Comparison of ENCODE assay signal across 24 mouse cellular contexts in the genomic region with DNA sequence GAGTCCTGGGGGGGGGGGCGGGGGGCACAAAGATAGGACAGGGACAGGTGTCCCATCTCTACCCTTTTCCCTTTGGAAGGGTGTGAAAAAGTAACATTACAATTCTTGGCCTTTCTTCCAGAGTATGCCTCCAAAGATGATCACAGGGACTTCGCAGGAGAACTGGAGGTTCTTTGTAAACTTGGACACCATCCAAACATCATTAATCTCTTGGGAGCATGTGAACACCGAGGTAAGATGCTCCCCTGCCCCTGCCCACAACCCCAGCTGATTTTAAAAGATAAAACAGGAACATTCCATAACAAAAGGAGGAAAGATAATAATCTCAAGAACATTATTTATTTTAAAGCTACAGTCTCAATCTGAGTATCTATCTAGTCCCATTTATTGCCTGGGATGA.
DNase-seq lines count a peak whose midpoint lies in the region; ATAC-seq and TF ChIP-seq lines count a peak whose summit lies in the region.
"Had no signal": no experiment of that assay in that cellular context is flagged by ENCODE, and none has a peak within 500 bp of the region (broad histone marks: within the 10 kb centered on the region; RNA-seq: fewer than 3 reads in every experiment).

No protein-coding gene starts in this region.

- H3K9me3 ChIP-seq in kidney, embryonic 14.5 days (ENCODE audit: control insufficient read depth, low read length), result no peaks in the 10 kb centered on the region
- H3K9me3 ChIP-seq in MEL (replicated peaks; ENCODE audit: insufficient read depth, low read length), result no peaks in the 10 kb centered on the region
- H3K9me3 ChIP-seq: embryonic facial prominence, embryonic 12.5 days; embryonic facial prominence, embryonic 15.5 days; G1E; hindbrain, embryonic 12.5 days had no signal

- no peak overlapping the region for H3K9ac ChIP-seq in kidney, embryonic 14.5 days (ENCODE audit: low read depth, low read length)
- H3K9ac ChIP-seq in MEL (ENCODE audit: control insufficient read depth, low read depth, low read length, poor library complexity, severe bottlenecking), result no peak overlapping the region
- H3K9ac ChIP-seq: embryonic facial prominence, embryonic 12.5 days; embryonic facial prominence, embryonic 15.5 days; forebrain, postnatal 0 days; hindbrain, embryonic 12.5 days had no signal

- no peaks in the 10 kb centered on the region for H3K4me1 ChIP-seq in kidney, embryonic 14.5 days (ENCODE audit: control insufficient read depth, insufficient read depth, low read length)
- H3K4me1 ChIP-seq in MEL (ENCODE audit: control insufficient read depth in 1 of 2, insufficient read depth in 2 of 2, low read length in 2 of 2), result no peaks in the 10 kb centered on the region
- H3K4me1 ChIP-seq: embryonic facial prominence, embryonic 12.5 days; embryonic facial prominence, embryonic 15.5 days; hindbrain, embryonic 12.5 days had no signal

- peak; percentile 11 for DNase-seq in kidney, adult 11 months
- peak; percentile 39 for DNase-seq in kidney, postnatal 14 days
- no peak for DNase-seq in kidney, postnatal 4 days
- DNase-seq in lung, postnatal 25 days (ENCODE audit: low spot score), result peak; percentile 55
- DNase-seq in lung, adult 18-20 months, result no peak
- no peak for DNase-seq in MEL (ENCODE audit: low read depth, low spot score)
- DNase-seq: adrenal gland, adult 2 months; adrenal gland, postnatal 14 days; cerebellum, adult 11 months; cerebellum, adult 2 months; cerebellum, adult 9-11 months; cerebellum, postnatal 25 days; forebrain, postnatal 0 days; gastrocnemius, adult 2 months; gastrocnemius, postnatal 14 days; heart, adult 11 months had no signal

- TF ChIP-seq CTCF in MEL (IDR thresholded peaks at IDR 0.05 in 2 of 3, conservative IDR thresholded peaks at IDR 0.05 in 1 of 3; ENCODE audit: control insufficient read depth in 1 of 3, insufficient read depth in 1 of 3, low read depth in 2 of 3, low read length in 3 of 3, poor library complexity in 1 of 3, severe bottlenecking in 1 of 3), result no peak

- 50% methylated on average over 3 of the region's 3 CpGs for WGBS in kidney, embryonic 14.5 days

- H3K4me2 ChIP-seq in kidney, embryonic 14.5 days (replicated peaks; ENCODE audit: low read depth, low read length), result no peak overlapping the region
- H3K4me2 ChIP-seq: embryonic facial prominence, embryonic 12.5 days; embryonic facial prominence, embryonic 15.5 days; heart, embryonic 11.5 days; hindbrain, embryonic 12.5 days had no signal

- no peak for TF ChIP-seq EP300 in MEL (IDR thresholded peaks at IDR 0.05; ENCODE audit: low read depth in 1 of 2, low read length in 2 of 2)

- H3K36me3 ChIP-seq in kidney, embryonic 14.5 days (ENCODE audit: control insufficient read depth, insufficient read depth, low read length), result no peaks in the 10 kb centered on the region
- peaks cover 0 to 2% of the 10 kb centered on the region in 2 experiments; a peak in 1 of 4 replicates for H3K36me3 ChIP-seq in MEL (ENCODE audit: control insufficient read depth in 1 of 2, insufficient read depth in 2 of 2, low read length in 2 of 2)
- H3K36me3 ChIP-seq: embryonic facial prominence, embryonic 12.5 days; embryonic facial prominence, embryonic 15.5 days; G1E; hindbrain, embryonic 12.5 days had no signal

- no peak for ATAC-seq in kidney, embryonic 14.5 days (ENCODE audit: low FRiP score, low TSS enrichment)
- ATAC-seq: forebrain, embryonic 14.5 days; forebrain, postnatal 0 days had no signal

- H3K27ac ChIP-seq in kidney, embryonic 14.5 days (ENCODE audit: low read depth, low read length), result no peak overlapping the region
- no peak overlapping the region for H3K27ac ChIP-seq in MEL (ENCODE audit: control insufficient read depth, low read depth, low read length)
- H3K27ac ChIP-seq: embryonic facial prominence, embryonic 12.5 days; embryonic facial prominence, embryonic 15.5 days; gastrocnemius, adult 2 months; hindbrain, embryonic 12.5 days had no signal

- H3K4me3 ChIP-seq in kidney, embryonic 14.5 days (ENCODE audit: low read length), result no peak overlapping the region
- no peak overlapping the region for H3K4me3 ChIP-seq in MEL (ENCODE audit: control insufficient read depth in 1 of 2, insufficient read depth in 1 of 2, low read depth in 2 of 2, low read length in 2 of 2)
- H3K4me3 ChIP-seq: embryonic facial prominence, embryonic 12.5 days; embryonic facial prominence, embryonic 15.5 days; gastrocnemius, adult 2 months; hindbrain, embryonic 12.5 days had no signal

- no peak for TF ChIP-seq RAD21 in MEL (IDR thresholded peaks at IDR 0.05; ENCODE audit: low read depth, low read length)

- no peaks in the 10 kb centered on the region for H3K27me3 ChIP-seq in kidney, embryonic 14.5 days (ENCODE audit: control insufficient read depth, insufficient read depth, low read length)
- no peaks in the 10 kb centered on the region for H3K27me3 ChIP-seq in MEL (ENCODE audit: control insufficient read depth in 1 of 2, insufficient read depth in 2 of 2, low read length in 2 of 2)
- H3K27me3 ChIP-seq: CH12.LX; embryonic facial prominence, embryonic 12.5 days; embryonic facial prominence, embryonic 15.5 days; hindbrain, embryonic 12.5 days had no signal

- no peak for TF ChIP-seq POLR2A in MEL (IDR thresholded peaks at IDR 0.05; ENCODE audit: control insufficient read depth in 1 of 2, insufficient read depth in 1 of 2, low read depth in 1 of 2, low read length in 2 of 2, poor library complexity in 1 of 2)

- H3K79me2 ChIP-seq in MEL (ENCODE audit: control insufficient read depth, insufficient read depth, low read length, poor library complexity), result no peaks in the 10 kb centered on the region

TF ChIP-seq in MEL, 35 proteins besides CTCF, POLR2A, EP300 and RAD21:
- peak; percentile 21; the same call in 1 of the 2 replicates for TF ChIP-seq TCF12 (IDR thresholded peaks at IDR 0.05; ENCODE audit: low read depth, low read length)
- TF ChIP-seq CHD1 (IDR thresholded peaks at IDR 0.05; ENCODE audit: low read depth, low read length), result no peak
- TF ChIP-seq HCFC1 (IDR thresholded peaks at IDR 0.05; ENCODE audit: low read depth, low read length), result no peak
- TF ChIP-seq GATA1 (IDR thresholded peaks at IDR 0.05; ENCODE audit: low read depth, low read length), result 0 out of 2 replicates have a peak, but pooled peaks have one; percentile 8

Comparison
In these comparisons a context has a peak if more than half of its experiments do, and no peak if none do; other contexts are left out.
1. DNase-seq: peak in kidney, adult 11 months (single experiment), kidney, postnatal 14 days (single experiment) and lung, postnatal 25 days (single experiment); none in kidney, postnatal 4 days (0 of 2), lung, adult 18-20 months (0 of 2) and MEL (single experiment).